Mouse (Mus musculus) cortical plate, adult 2 months (tissue): ENCODE measurements around the gene Olfr448. TPM values are rescaled to one million over a fixed set of nuclear protein-coding genes. Genes with fewer than 3 reads are reported as not detected.

ENCODE experiments used
- H3K27ac ChIP-seq: fragments of 200-500 bp; 2 replicates; pipeline ENCODE4 v1.5.1; 2012; ENCODE audit warnings: low read length, control low read depth, inconsistent platforms; ENCODE audit not compliant: insufficient read depth
- H3K4me1 ChIP-seq: fragments of 200-500 bp; 2 replicates; pipeline ENCODE4 v1.6.1; 2011; ENCODE audit warnings: low read length; ENCODE audit not compliant: control insufficient read depth, insufficient read depth
- H3K4me3 ChIP-seq: fragments of 200-500 bp; 2 replicates; pipeline ENCODE4 v1.5.1; 2011; ENCODE audit warnings: mild to moderate bottlenecking, low read length, control low read depth; ENCODE audit not compliant: insufficient read depth
- CTCF ChIP-seq: fragments of 200-500 bp; IDR thresholded peaks from 2 replicates; pipeline ENCODE4 v1.5.1; 2011; ENCODE audit warnings: mild to moderate bottlenecking, control low read depth, low read length; ENCODE audit not compliant: insufficient read depth; ENCODE audit errors: extremely low read depth
- POLR2A ChIP-seq: fragments of 200-500 bp; IDR thresholded peaks from 2 replicates; pipeline ENCODE4 v1.6.1; 2011; ENCODE audit warnings: mild to moderate bottlenecking, low read length, control low read depth; ENCODE audit not compliant: insufficient read depth; ENCODE audit errors: extremely low read depth
- polyA plus RNA-seq: library from polyadenylated mRNA; depleted of rRNA; stranded (reverse); fragments of >200 nt; gene quantifications from 2 replicates; pipeline ENCODE4 v1.2.3, GENCODE M21; 2012; rRNA removed

The Olfr448 gene
- not detected in 2 replicates for polyA plus RNA-seq

- H3K4me1 ChIP-seq, result no peaks in the 10 kb centered on the region
- TF ChIP-seq CTCF, result no peak
- no peak for TF ChIP-seq POLR2A
- no peak within 1 kb of the TSS for H3K4me3 ChIP-seq
- no peak within 1 kb of the TSS for H3K27ac ChIP-seq
These were observed at the start of gene Olfr448 for GRCm38 (mm10) chr6:42890141-42890540. Olfr448 (plus strand) TSS chr6:42890441.

GRCm38 (mm10) chr6:42860222-42860819, 29.9 kb upstream of the Olfr448 start:
- TF ChIP-seq CTCF, result peak; percentile 12; the same call in 1 of the 2 replicates
- no peak for TF ChIP-seq POLR2A
- Histone ChIP-seq H3K27ac (no peak overlapping the region), H3K4me1 (no peaks in the 10 kb centered on the region), H3K4me3 (no peak overlapping the region)

GRCm38 (mm10) chr6:42869695-42870094, 20.5 kb upstream of the Olfr448 start:
- Histone ChIP-seq H3K4me3 (no peak overlapping the region), H3K27ac (no peak overlapping the region), H3K4me1 (no peaks in the 10 kb centered on the region)
- TF ChIP-seq POLR2A (no peak), CTCF (no peak)

GRCm38 (mm10) chr6:42876323-42876722, 13.9 kb upstream of the Olfr448 start:
- no peak for TF ChIP-seq CTCF
- TF ChIP-seq POLR2A, result no peak
- Histone ChIP-seq H3K27ac (no peak overlapping the region), H3K4me1 (no peaks in the 10 kb centered on the region)

GRCm38 (mm10) chr6:42900345-42900744, 10.1 kb downstream of the Olfr448 start:
- H3K4me1 ChIP-seq, result no peaks in the 10 kb centered on the region
- no peak overlapping the region for H3K27ac ChIP-seq
- H3K4me3 ChIP-seq, result no peak overlapping the region
- TF ChIP-seq POLR2A (no peak), CTCF (no peak)

More at GRCm38 (mm10) chr6:42876323-42876722, 13.9 kb upstream of the Olfr448 start:
- no peak overlapping the region for H3K4me3 ChIP-seq

GRCm38 (mm10) chr6:42908578-42908977, 18.3 kb downstream of the Olfr448 start, which contains the start of gene Olfr447:
Olfr447 (plus strand) TSS chr6:42908878.
- TF ChIP-seq POLR2A (no peak), CTCF (no peak)
- no peak within 1 kb of the TSS for H3K4me3 ChIP-seq
- no peaks in the 10 kb centered on the region for H3K4me1 ChIP-seq
- no peak within 1 kb of the TSS for H3K27ac ChIP-seq

GRCm38 (mm10) chr6:42921077-42921476, 30.8 kb downstream of the Olfr448 start, which contains the start of gene Olfr446:
Olfr446 (plus strand) TSS chr6:42921377.
- TF ChIP-seq POLR2A (no peak), CTCF (no peak)
- Histone ChIP-seq H3K27ac (no peak within 1 kb of the TSS), H3K4me3 (no peak within 1 kb of the TSS), H3K4me1 (no peaks in the 10 kb centered on the region)

Other genes starting within 250 kb of the Olfr448 start
- gene Tcaf2, start 245.2 kb upstream of the Olfr448 start, polyA plus RNA-seq, result 0.21 and 0.26 TPM in 2 replicates
- gene Tcaf1, start 180.4 kb upstream of the Olfr448 start, polyA plus RNA-seq, result 97.4 and 104 TPM in 2 replicates
- not detected in 2 replicates for gene Olfr453, start 151.1 kb upstream of the Olfr448 start, polyA plus RNA-seq
- gene Olfr38, start 134.0 kb upstream of the Olfr448 start, polyA plus RNA-seq, result not detected in 2 replicates
- gene Olfr452, start 105.3 kb upstream of the Olfr448 start, polyA plus RNA-seq, result not detected in 2 replicates
- gene Olfr450, start 78.5 kb upstream of the Olfr448 start, polyA plus RNA-seq, result not detected in 2 replicates
- gene Olfr449, start 56.1 kb upstream of the Olfr448 start, polyA plus RNA-seq, result not detected in 2 replicates
- gene Olfr447, start 18.4 kb downstream of the Olfr448 start, polyA plus RNA-seq, result not detected in 2 replicates
- gene Olfr446, start 30.9 kb downstream of the Olfr448 start, polyA plus RNA-seq, result not detected in 2 replicates
- not detected in 2 replicates for gene Olfr444, start 58.6 kb downstream of the Olfr448 start, polyA plus RNA-seq
- not detected in 2 replicates for gene Olfr441, start 215.9 kb downstream of the Olfr448 start, polyA plus RNA-seq